Mouse (Mus musculus): ENCODE data around the gene Asb7.

Gene Asb7

DNA sequence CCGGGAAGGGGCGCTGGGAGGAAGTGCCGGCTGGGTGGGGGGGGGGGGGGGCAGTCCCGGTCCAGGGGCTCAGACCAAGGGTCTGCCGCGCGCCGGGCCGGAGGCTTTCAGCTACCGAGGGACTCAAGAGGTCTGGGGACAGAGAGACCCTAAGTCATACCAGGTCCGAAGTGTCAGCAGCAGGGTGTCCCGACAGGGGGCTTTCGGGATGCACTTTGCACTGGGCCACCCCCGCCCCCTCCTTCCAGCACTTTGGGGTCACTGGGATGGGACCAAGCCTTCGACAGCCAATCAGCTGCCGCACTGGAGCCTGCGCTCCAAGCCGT, at the start of gene Asb7:
Asb7 (minus strand) TSS at position 303 of the 326 bp plus-strand sequence.
- no peak for DNase-seq (ENCODE audit: low spot score in 2 of 2)

GRCm38 (mm10) chr7:66737418-66737817, 48.0 kb upstream of the Asb7 start:
- no peak for DNase-seq (ENCODE audit: low spot score in 2 of 2)

- DNase-seq (ENCODE audit: low spot score in 2 of 2) = no peak
Observed at GRCm38 (mm10) chr7:66734993-66735392, 45.6 kb upstream of the Asb7 start.

- DNase-seq (ENCODE audit: low spot score in 2 of 2) = no peak
Observed at GRCm38 (mm10) chr7:66734466-66734865, 45.1 kb upstream of the Asb7 start.

DNA sequence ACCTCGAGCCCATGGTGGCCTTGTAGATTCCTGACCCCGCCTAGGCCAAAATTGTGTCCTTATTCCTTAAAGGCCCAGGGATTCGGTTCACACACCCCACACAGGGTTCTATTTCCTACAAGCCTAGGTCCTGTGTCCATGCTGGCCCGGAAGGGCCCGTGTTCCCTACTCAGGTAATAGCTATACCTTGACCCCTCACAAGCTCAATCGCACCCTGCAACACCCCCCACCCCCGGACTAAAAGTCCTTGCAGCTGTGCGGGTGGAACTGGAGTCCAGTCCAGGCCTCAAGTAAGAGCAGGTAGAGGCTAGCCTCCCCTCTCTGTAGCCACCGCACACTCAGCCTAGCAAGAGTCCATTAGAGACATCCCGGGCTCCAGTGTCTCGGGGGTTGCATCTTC, 44.5 kb upstream of the Asb7 start:
- DNase-seq (ENCODE audit: low spot score in 2 of 2) = no peak

DNA sequence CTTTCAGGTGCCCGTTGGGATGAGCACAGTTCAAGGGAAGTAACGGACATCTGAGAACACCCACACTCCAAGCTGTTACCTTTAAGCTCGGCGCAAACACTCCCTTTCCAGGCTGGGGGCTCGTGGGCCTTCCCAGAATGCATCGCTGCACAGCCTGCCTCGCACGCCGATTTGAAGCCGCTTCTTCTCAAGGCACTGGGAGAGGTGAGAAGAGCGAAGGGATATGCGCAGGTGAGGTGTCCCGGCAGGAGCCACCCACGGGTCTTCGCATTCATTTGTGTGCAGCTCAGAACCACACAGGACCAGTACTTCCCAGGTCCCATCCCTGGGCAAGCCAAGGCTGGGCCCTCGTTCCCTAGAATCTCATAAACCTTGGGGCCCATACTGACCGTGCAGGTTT, 44.0 kb upstream of the Asb7 start:
- no peak for DNase-seq (ENCODE audit: low spot score in 2 of 2)

- no peak for DNase-seq (ENCODE audit: low spot score in 2 of 2)
Observed at GRCm38 (mm10) chr7:66729232-66729631, 39.8 kb upstream of the Asb7 start.

- no peak for DNase-seq (ENCODE audit: low spot score in 2 of 2)
Observed at GRCm38 (mm10) chr7:66728072-66728471, 38.7 kb upstream of the Asb7 start.

DNA sequence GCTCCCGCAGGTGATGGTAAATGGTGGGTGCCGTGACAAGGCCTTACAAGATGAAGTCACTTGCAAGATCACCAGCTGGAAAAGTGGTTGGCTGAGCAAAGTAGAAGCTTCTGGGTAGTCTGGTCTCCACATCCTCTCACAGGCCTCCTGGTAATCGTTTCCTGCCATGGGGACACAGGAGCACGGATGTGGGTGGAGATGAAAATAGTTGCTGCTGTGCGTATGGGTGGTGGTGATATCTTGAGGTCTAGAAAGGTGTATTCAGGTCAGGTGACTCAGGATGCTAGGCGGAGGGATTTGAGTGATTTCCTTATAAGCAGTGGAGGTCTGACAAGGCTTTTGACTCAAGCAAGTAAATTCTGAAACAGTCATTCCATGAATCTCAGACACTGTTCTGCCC, 35.6 kb upstream of the Asb7 start:
- no peak for DNase-seq (ENCODE audit: low spot score in 2 of 2)

DNA sequence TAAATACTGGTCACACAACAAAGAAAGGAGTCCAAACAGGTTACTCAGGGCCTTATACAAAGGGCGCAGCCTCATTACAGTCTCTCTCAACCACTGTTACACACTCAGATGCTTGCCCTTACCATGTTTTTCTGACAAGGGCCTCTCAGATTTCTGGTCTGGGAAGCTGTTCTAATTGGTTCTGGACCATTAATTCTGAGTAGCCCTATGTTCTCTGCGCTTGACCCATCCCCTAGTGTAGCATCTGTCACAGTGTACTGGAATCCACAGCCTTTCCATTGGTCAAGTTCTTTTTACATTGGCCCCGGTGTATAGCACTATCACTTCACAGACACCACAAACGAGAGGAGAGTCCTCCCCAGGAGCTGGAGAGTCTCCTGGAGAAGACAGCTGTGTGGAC, 35.1 kb upstream of the Asb7 start:
- no peak for DNase-seq (ENCODE audit: low spot score in 2 of 2)

DNA sequence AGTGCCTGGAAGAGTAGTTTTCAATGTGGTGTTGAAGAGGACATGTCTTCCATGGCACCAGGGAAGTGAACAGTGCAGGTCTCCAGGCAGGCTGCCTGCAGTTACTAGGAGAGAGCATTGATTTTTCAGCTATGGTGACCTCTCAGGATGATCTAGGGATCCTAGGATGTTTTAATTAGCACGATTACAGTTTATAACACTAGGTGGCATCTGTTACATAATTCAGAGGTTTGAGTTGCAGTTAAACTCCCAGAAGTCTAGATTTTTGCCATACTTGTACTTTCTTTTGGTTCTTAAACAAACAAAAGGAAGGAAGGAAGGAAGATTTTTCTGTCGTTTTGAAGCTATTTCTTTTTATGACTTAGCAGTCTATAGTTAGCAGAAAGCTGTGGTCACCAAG, 21.8 kb upstream of the Asb7 start:
- DNase-seq (ENCODE audit: low spot score in 2 of 2) = no peak

GRCm38 (mm10) chr7:66704631-66705030, 15.2 kb upstream of the Asb7 start:
- DNase-seq (ENCODE audit: low spot score in 2 of 2) = no peak

GRCm38 (mm10) chr7:66702721-66703120, 13.3 kb upstream of the Asb7 start:
- DNase-seq (ENCODE audit: low spot score in 2 of 2) = no peak

DNA sequence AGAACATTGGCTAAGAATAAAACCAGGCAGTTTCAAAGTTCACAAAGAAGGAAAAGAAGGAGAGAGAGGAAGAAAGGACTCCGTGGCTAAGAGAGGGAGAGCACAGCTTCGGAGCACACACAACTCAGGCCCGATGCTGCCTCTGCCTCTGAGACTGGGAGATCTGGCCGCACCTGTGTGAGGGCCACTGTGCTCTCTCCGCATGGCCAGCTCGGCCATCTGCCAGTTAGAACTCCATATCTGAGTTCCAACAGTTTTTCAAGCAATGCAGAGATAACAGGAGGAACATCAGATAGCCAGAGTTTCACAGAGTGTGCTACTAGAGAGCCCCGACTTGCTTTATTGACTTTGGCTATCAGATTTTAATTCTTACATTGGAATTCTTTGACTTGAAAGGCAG, 5.1 kb upstream of the Asb7 start:
- no peak for DNase-seq (ENCODE audit: low spot score in 2 of 2)

- DNase-seq (ENCODE audit: low spot score in 2 of 2) = peak; percentile 92 to 97
Observed at GRCm38 (mm10) chr7:66689620-66690360, 394 bp upstream of the Asb7 start, which contains the start of gene Lins1. Lins1 (plus strand) TSS chr7:66689889.

DNA sequence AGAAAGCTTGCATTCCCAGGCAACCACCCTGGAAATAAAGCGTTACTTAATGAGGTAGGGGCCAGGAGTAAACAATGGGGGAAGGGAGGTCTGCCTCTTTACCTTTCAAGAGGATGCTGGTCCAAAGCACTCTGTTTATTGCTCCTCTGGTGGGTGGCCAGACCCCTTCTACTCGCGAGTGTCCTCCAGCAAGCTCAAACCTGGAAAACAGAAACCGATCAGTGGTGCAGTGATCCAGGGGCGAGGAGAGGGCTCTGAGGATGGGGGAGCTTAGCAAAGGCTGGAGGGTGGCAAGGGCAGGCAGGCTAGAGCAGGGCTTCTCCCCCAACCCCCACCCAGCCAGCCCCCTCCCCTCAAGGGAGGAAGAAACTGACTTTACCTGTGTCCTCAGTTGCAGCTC, 675 bp downstream of the Asb7 start:
- DNase-seq (ENCODE audit: low spot score in 2 of 2) = no peak

DNA sequence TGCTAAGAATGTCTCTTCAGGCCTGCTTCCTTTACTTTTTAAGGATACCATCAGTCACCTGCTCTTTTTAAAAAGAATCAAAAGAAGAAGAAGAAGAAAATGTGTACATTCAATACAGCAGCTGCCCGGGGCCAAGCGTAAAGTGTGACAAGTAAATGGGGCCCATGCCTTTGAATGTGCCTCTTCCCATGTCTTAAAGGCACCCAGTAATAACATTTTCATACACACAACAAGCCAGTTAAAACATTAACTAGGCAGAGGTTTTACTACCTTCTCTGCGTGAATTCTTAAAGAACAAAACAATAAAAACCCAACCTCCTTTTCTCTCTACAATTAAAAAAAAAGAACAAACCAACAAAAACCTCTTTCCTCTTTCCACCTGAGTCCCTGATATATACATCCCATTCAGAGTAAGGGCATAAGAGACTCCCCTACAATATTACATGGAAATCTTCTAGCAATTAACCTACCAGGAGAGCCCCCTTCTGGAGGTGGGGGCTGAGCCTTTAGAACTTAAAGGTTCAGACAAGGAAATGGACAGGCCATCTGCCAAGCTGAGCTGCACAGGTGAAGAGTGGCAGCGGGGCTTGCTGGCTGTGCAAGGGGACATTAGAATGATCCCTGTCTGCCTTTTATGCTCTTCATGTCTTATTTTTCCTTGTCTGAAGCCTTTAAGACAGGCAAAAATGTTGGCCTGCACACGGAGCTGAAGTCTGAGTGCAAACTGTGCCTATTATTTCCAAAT, 7.1 kb downstream of the Asb7 start:
- DNase-seq (ENCODE audit: low spot score in 2 of 2) = no peak

DNA sequence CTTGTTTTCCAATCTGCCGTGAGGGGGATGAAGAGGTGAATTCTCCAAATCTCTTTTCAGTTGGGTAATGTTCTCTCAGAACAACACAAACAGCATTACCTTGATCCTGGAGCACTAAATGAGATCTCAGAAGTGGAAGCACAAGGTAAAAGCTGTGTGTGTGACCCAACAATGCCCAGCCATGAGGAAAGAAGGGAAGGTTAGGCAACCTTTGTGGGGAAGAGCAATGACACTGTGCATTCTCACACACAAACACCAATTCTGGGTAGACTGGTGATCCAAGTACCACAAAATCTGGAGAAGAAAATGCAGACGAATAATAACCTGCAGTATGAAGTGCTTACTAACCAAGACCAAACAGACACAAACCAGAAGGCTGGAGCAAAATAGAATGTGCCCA, 13.6 kb downstream of the Asb7 start:
- DNase-seq (ENCODE audit: low spot score in 2 of 2) = no peak

GRCm38 (mm10) chr7:66667064-66667463, 22.3 kb downstream of the Asb7 start:
- DNase-seq (ENCODE audit: low spot score in 2 of 2) = no peak

- DNase-seq (ENCODE audit: low spot score in 2 of 2) = no peak
Observed at GRCm38 (mm10) chr7:66663548-66663947, 25.8 kb downstream of the Asb7 start.

- DNase-seq (ENCODE audit: low spot score in 2 of 2) = peak; percentile 47 to 78
Observed at GRCm38 (mm10) chr7:66661572-66661971, 27.8 kb downstream of the Asb7 start.

GRCm38 (mm10) chr7:66660972-66661371, 28.4 kb downstream of the Asb7 start:
- no peak for DNase-seq (ENCODE audit: low spot score in 2 of 2)

GRCm38 (mm10) chr7:66660291-66660690, 29.1 kb downstream of the Asb7 start:
- DNase-seq (ENCODE audit: low spot score in 2 of 2) = no peak
